ENCODE assay signal across 8 mouse cellular contexts in genomic region chr7:37357647-37358395, GRCm38 (mm10).
A peak's percentile ranks its signal among the peaks of the same experiment; 100 is the strongest.
DNase-seq lines count a peak whose midpoint lies in the region; ATAC-seq and TF ChIP-seq lines count a peak whose summit lies in the region.

No protein-coding gene starts in this region.

- no peak overlapping the region for H3K27ac ChIP-seq in bone marrow, adult 2 months (ENCODE audit: control insufficient read depth, insufficient read depth, low read depth, low read length, poor library complexity)
- no peak overlapping the region for H3K27ac ChIP-seq in embryonic facial prominence, embryonic 15.5 days (replicated peaks)
- H3K27ac ChIP-seq in heart, embryonic 12.5 days (ENCODE audit: poor library complexity, severe bottlenecking): no peak overlapping the region
- H3K27ac ChIP-seq in kidney, postnatal 0 days: no peak overlapping the region
- no peak overlapping the region for H3K27ac ChIP-seq in liver, adult 2 months (replicated peaks; ENCODE audit: insufficient read depth, low read depth, low read length)
- H3K27ac ChIP-seq in neural tube, embryonic 11.5 days (ENCODE audit: low read depth, low read length): no peak overlapping the region
- no peak overlapping the region for H3K27ac ChIP-seq in stomach, embryonic 16.5 days (ENCODE audit: low read length)

- peaks cover 8% of the 10 kb centered on the region for H3K27me3 ChIP-seq in embryonic facial prominence, embryonic 15.5 days
- H3K27me3 ChIP-seq in heart, embryonic 12.5 days (replicated peaks): no peaks in the 10 kb centered on the region; the same call in 1 of the 2 replicates
- no peaks in the 10 kb centered on the region for H3K27me3 ChIP-seq in kidney, postnatal 0 days (ENCODE audit: insufficient read depth, low read length)
- no peaks in the 10 kb centered on the region for H3K27me3 ChIP-seq in liver, adult 2 months (ENCODE audit: control insufficient read depth, insufficient read depth, low read length)
- H3K27me3 ChIP-seq in neural tube, embryonic 11.5 days (ENCODE audit: control insufficient read depth, insufficient read depth, low read length): no peaks in the 10 kb centered on the region
- H3K27me3 ChIP-seq in stomach, embryonic 16.5 days (ENCODE audit: control insufficient read depth, insufficient read depth, low read length): no peaks in the 10 kb centered on the region

- H3K4me3 ChIP-seq in bone marrow, adult 2 months (replicated peaks; ENCODE audit: control insufficient read depth, low read depth, low read length): no peak overlapping the region
- H3K4me3 ChIP-seq in embryonic facial prominence, embryonic 15.5 days (replicated peaks): 0 out of 2 replicates have a peak overlapping the region, but pooled peaks have one; percentile 13
- H3K4me3 ChIP-seq in heart, embryonic 12.5 days: peak overlapping the region; percentile 13; the same call in 1 of the 2 replicates
- no peak overlapping the region for H3K4me3 ChIP-seq in kidney, postnatal 0 days (replicated peaks; ENCODE audit: low read depth, low read length)
- H3K4me3 ChIP-seq in liver, adult 2 months (ENCODE audit: insufficient read depth, low read depth, low read length): no peak overlapping the region
- no peak overlapping the region for H3K4me3 ChIP-seq in neural tube, embryonic 11.5 days (ENCODE audit: low read depth, low read length)
- no peak overlapping the region for H3K4me3 ChIP-seq in stomach, embryonic 16.5 days (replicated peaks; ENCODE audit: low read length)

- TF ChIP-seq CTCF in bone marrow, adult 2 months (IDR thresholded peaks at IDR 0.05; ENCODE audit: control insufficient read depth, insufficient read depth, low read length): peak; percentile 88
- TF ChIP-seq CTCF in kidney, postnatal 0 days (IDR thresholded peaks at IDR 0.05; ENCODE audit: low read depth): peak; percentile 97
- peak; percentile 89 for TF ChIP-seq CTCF in liver, adult 2 months (IDR thresholded peaks at IDR 0.05; ENCODE audit: low read depth, low read length)

- DNase-seq in 416B (ENCODE audit: low read depth): peak; percentile 77
- peak; percentile 91 for DNase-seq in kidney, postnatal 0 days (ENCODE audit: low spot score)
- peak; percentile 43 for DNase-seq in liver, adult 2 months (ENCODE audit: extremely low read depth, low read depth, low spot score)
- peak; percentile 94 for DNase-seq in neural tube, embryonic 11.5 days (ENCODE audit: low spot score)

- no peak overlapping the region for H3K9ac ChIP-seq in embryonic facial prominence, embryonic 15.5 days
- peak overlapping the region; percentile 52; the same call in 1 of the 2 replicates for H3K9ac ChIP-seq in heart, embryonic 12.5 days
- 0 out of 2 replicates have a peak overlapping the region, but pooled peaks have one; percentile 31 for H3K9ac ChIP-seq in kidney, postnatal 0 days (ENCODE audit: low read depth, low read length)
- H3K9ac ChIP-seq in liver, adult 2 months (ENCODE audit: low read depth, low read length): no peak overlapping the region
- H3K9ac ChIP-seq in neural tube, embryonic 11.5 days (ENCODE audit: low read length): no peak overlapping the region
- H3K9ac ChIP-seq in stomach, embryonic 16.5 days (ENCODE audit: low read length): peak overlapping the region; percentile 52

- peak overlapping the region; percentile 34; the same call in 1 of the 2 replicates for H3K4me2 ChIP-seq in embryonic facial prominence, embryonic 15.5 days (replicated peaks)
- peak overlapping the region; percentile 46 for H3K4me2 ChIP-seq in heart, embryonic 12.5 days
- H3K4me2 ChIP-seq in kidney, postnatal 0 days (ENCODE audit: low read length): no peak overlapping the region
- no peak overlapping the region for H3K4me2 ChIP-seq in neural tube, embryonic 11.5 days (ENCODE audit: low read depth)
- peak overlapping the region; percentile 40; the same call in 1 of the 2 replicates for H3K4me2 ChIP-seq in stomach, embryonic 16.5 days (ENCODE audit: low read depth, low read length)

- no peaks in the 10 kb centered on the region for H3K79me2 ChIP-seq in liver, adult 2 months (ENCODE audit: control insufficient read depth, insufficient read depth, low read length)

- H3K36me3 ChIP-seq in embryonic facial prominence, embryonic 15.5 days: no peaks in the 10 kb centered on the region
- no peaks in the 10 kb centered on the region for H3K36me3 ChIP-seq in heart, embryonic 12.5 days
- H3K36me3 ChIP-seq in kidney, postnatal 0 days (ENCODE audit: insufficient read depth, low read length): no peaks in the 10 kb centered on the region
- H3K36me3 ChIP-seq in liver, adult 2 months (ENCODE audit: control insufficient read depth, insufficient read depth, low read length): no peaks in the 10 kb centered on the region
- H3K36me3 ChIP-seq in neural tube, embryonic 11.5 days (ENCODE audit: control insufficient read depth, insufficient read depth, low read length): no peaks in the 10 kb centered on the region
- H3K36me3 ChIP-seq in stomach, embryonic 16.5 days (ENCODE audit: control insufficient read depth, insufficient read depth, low read length): no peaks in the 10 kb centered on the region

- H3K9me3 ChIP-seq in embryonic facial prominence, embryonic 15.5 days (replicated peaks): no peaks in the 10 kb centered on the region
- no peaks in the 10 kb centered on the region for H3K9me3 ChIP-seq in heart, embryonic 12.5 days (replicated peaks)
- no peaks in the 10 kb centered on the region for H3K9me3 ChIP-seq in kidney, postnatal 0 days (replicated peaks; ENCODE audit: low read length)
- no peaks in the 10 kb centered on the region for H3K9me3 ChIP-seq in neural tube, embryonic 11.5 days (ENCODE audit: control insufficient read depth, low read length)
- H3K9me3 ChIP-seq in stomach, embryonic 16.5 days (replicated peaks; ENCODE audit: control insufficient read depth, low read length): no peaks in the 10 kb centered on the region

- TF ChIP-seq POLR2A in bone marrow, adult 2 months (IDR thresholded peaks at IDR 0.05; ENCODE audit: borderline replicate concordance, control insufficient read depth, low read depth, low read length): no peak
- no peak for TF ChIP-seq POLR2A in liver, adult 2 months (IDR thresholded peaks at IDR 0.05; ENCODE audit: extremely low read depth, insufficient read depth, low read length)

- no peaks in the 10 kb centered on the region for H3K4me1 ChIP-seq in bone marrow, adult 2 months (ENCODE audit: control insufficient read depth, insufficient read depth, low read length)
- H3K4me1 ChIP-seq in embryonic facial prominence, embryonic 15.5 days: peaks cover 13% of the 10 kb centered on the region
- peaks cover 10% of the 10 kb centered on the region for H3K4me1 ChIP-seq in heart, embryonic 12.5 days (replicated peaks)
- no peaks in the 10 kb centered on the region for H3K4me1 ChIP-seq in kidney, postnatal 0 days (replicated peaks; ENCODE audit: insufficient read depth, low read length)
- no peaks in the 10 kb centered on the region for H3K4me1 ChIP-seq in liver, adult 2 months (ENCODE audit: control insufficient read depth, insufficient read depth, low read length)
- peaks cover 6% of the 10 kb centered on the region; the same call in 1 of the 2 replicates for H3K4me1 ChIP-seq in neural tube, embryonic 11.5 days (ENCODE audit: control insufficient read depth, insufficient read depth, low read length)
- peaks cover 10% of the 10 kb centered on the region for H3K4me1 ChIP-seq in stomach, embryonic 16.5 days (ENCODE audit: control insufficient read depth, insufficient read depth, low read length)

- peak; percentile 52; the same call in 1 of the 2 replicates for ATAC-seq in embryonic facial prominence, embryonic 15.5 days (ENCODE audit: insufficient number of reproducible peaks, low FRiP score, low TSS enrichment, low read depth)
- ATAC-seq in heart, embryonic 12.5 days (ENCODE audit: insufficient number of reproducible peaks, low FRiP score): 0 out of 2 replicates have a peak, but pooled peaks have one; percentile 16
- ATAC-seq in kidney, postnatal 0 days (replicated peaks; ENCODE audit: low FRiP score, low read depth): peak; percentile 37
- ATAC-seq in neural tube, embryonic 11.5 days (ENCODE audit: insufficient read depth, low FRiP score, low TSS enrichment): peak; percentile 39; the same call in 1 of the 2 replicates
- peak; percentile 33; the same call in 1 of the 2 replicates for ATAC-seq in stomach, embryonic 16.5 days (ENCODE audit: insufficient read depth, low FRiP score)

- 30% methylated on average over 20 of the region's 21 CpGs for WGBS in bone marrow, adult 2 months
- 17% methylated on average over 20 of the region's 21 CpGs for WGBS in embryonic facial prominence, embryonic 15.5 days
- 25% methylated on average over 20 of the region's 21 CpGs for WGBS in heart, embryonic 12.5 days
- 18% methylated on average over 20 of the region's 21 CpGs for WGBS in kidney, postnatal 0 days
- 21% methylated on average over 20 of the region's 21 CpGs for WGBS in liver, adult 2 months
- WGBS in neural tube, embryonic 11.5 days: 22% methylated on average over 19 of the region's 21 CpGs
- WGBS in stomach, embryonic 16.5 days: 19% methylated on average over 19 of the region's 21 CpGs

Comparison
In these comparisons a context has a peak if more than half of its experiments do, and no peak if none do; other contexts are left out.
1. DNase-seq: peak in every context shown above with its lines; median percentile 94 in neural tube, embryonic 11.5 days; 91 in kidney, postnatal 0 days; 77 in 416B; 43 in liver, adult 2 months.
2. H3K4me3 ChIP-seq: peak in embryonic facial prominence, embryonic 15.5 days (single experiment) and heart, embryonic 12.5 days (single experiment); none in bone marrow, adult 2 months (single experiment), kidney, postnatal 0 days (single experiment), liver, adult 2 months (single experiment), neural tube, embryonic 11.5 days (single experiment) and stomach, embryonic 16.5 days (single experiment).
3. H3K4me2 ChIP-seq: peak in embryonic facial prominence, embryonic 15.5 days (single experiment), heart, embryonic 12.5 days (single experiment) and stomach, embryonic 16.5 days (single experiment); none in kidney, postnatal 0 days (single experiment) and neural tube, embryonic 11.5 days (single experiment).
4. H3K9ac ChIP-seq: peak in heart, embryonic 12.5 days (single experiment), kidney, postnatal 0 days (single experiment) and stomach, embryonic 16.5 days (single experiment); none in embryonic facial prominence, embryonic 15.5 days (single experiment), liver, adult 2 months (single experiment) and neural tube, embryonic 11.5 days (single experiment).
5. Peak in every context shown above with its lines, with median percentiles within 50 percentile points of each other: CTCF ChIP-seq and ATAC-seq.